Mouse (Mus musculus) brain, embryonic 14.5 days (tissue): Measurements from ENCODE around the gene D230025D16Rik.

Source experiments
- CTCF ChIP-seq: fragments of 200-500 bp; IDR thresholded peaks from 2 replicates; pipeline ENCODE4 v1.5.1; 2012; ENCODE audit warnings: inconsistent platforms, mild to moderate bottlenecking, moderate library complexity, borderline replicate concordance; ENCODE audit not compliant: insufficient read depth, insufficient read length; ENCODE audit errors: extremely low read depth
- POLR2A ChIP-seq: fragments of 200-500 bp; IDR thresholded peaks from 2 replicates; pipeline ENCODE4 v1.6.1; 2012; ENCODE audit warnings: mild to moderate bottlenecking, inconsistent platforms, borderline replicate concordance; ENCODE audit not compliant: poor library complexity, insufficient read depth, insufficient read length, severe bottlenecking; ENCODE audit errors: extremely low read depth

- TF ChIP-seq POLR2A (no peak), CTCF (no peak)
These were observed 10.8 kb upstream of the D230025D16Rik start for GRCm38 (mm10) chr8:105214104-105214503.
